21 mouse cellular contexts compared by ENCODE assay signal in genomic region chr13:110054538-110054937, GRCm38 (mm10).
DNase-seq lines count a peak whose midpoint lies in the region; ATAC-seq and TF ChIP-seq lines count a peak whose summit lies in the region.
"Had no signal": no experiment of that assay in that cellular context is flagged by ENCODE, and none has a peak within 500 bp of the region (broad histone marks: within the 10 kb centered on the region; RNA-seq: fewer than 3 reads in every experiment).

No protein-coding gene starts in this region.

- H3K4me3 ChIP-seq in embryonic facial prominence, embryonic 14.5 days (ENCODE audit: low read depth, low read length): no peak overlapping the region
- H3K4me3 ChIP-seq in embryonic facial prominence, embryonic 10.5 days: no peak overlapping the region
- H3K4me3 ChIP-seq in midbrain, embryonic 14.5 days (replicated peaks; ENCODE audit: low read depth, low read length): no peak overlapping the region
- no peak overlapping the region for H3K4me3 ChIP-seq in midbrain, postnatal 0 days (ENCODE audit: low read depth, low read length)
- H3K4me3 ChIP-seq: embryonic facial prominence, embryonic 15.5 days; erythroblast, embryonic 14.5 days; forebrain, embryonic 10.5 days; heart, embryonic 12.5 days; hindbrain, embryonic 10.5 days had no signal

- H3K27ac ChIP-seq in embryonic facial prominence, embryonic 14.5 days (replicated peaks; ENCODE audit: low read depth, low read length): no peak overlapping the region
- H3K27ac ChIP-seq in embryonic facial prominence, embryonic 10.5 days (replicated peaks): no peak overlapping the region
- 0 out of 2 replicates have a peak overlapping the region, but pooled peaks have one; percentile 37 for H3K27ac ChIP-seq in midbrain, embryonic 14.5 days (replicated peaks; ENCODE audit: low read depth, low read length)
- H3K27ac ChIP-seq in midbrain, postnatal 0 days (ENCODE audit: low read depth, low read length): no peak overlapping the region
- H3K27ac ChIP-seq: embryonic facial prominence, embryonic 15.5 days; forebrain, embryonic 10.5 days; hindbrain, embryonic 10.5 days; hindbrain, embryonic 14.5 days had no signal

- no peaks in the 10 kb centered on the region for H3K36me3 ChIP-seq in embryonic facial prominence, embryonic 14.5 days (ENCODE audit: control insufficient read depth, insufficient read depth, low read length)
- H3K36me3 ChIP-seq in embryonic facial prominence, embryonic 10.5 days (replicated peaks): no peaks in the 10 kb centered on the region
- H3K36me3 ChIP-seq in midbrain, embryonic 14.5 days (ENCODE audit: control insufficient read depth, insufficient read depth, low read length): no peaks in the 10 kb centered on the region
- H3K36me3 ChIP-seq in midbrain, postnatal 0 days (ENCODE audit: insufficient read depth, low read length): no peaks in the 10 kb centered on the region
- H3K36me3 ChIP-seq: embryonic facial prominence, embryonic 15.5 days; forebrain, embryonic 10.5 days; heart, embryonic 12.5 days; hindbrain, embryonic 10.5 days had no signal

- 47% methylated on average over 8 of the region's 8 CpGs for WGBS in embryonic facial prominence, embryonic 14.5 days
- WGBS in embryonic facial prominence, embryonic 10.5 days: 59% methylated on average over 8 of the region's 8 CpGs
- 43% methylated on average over 8 of the region's 8 CpGs for WGBS in midbrain, embryonic 14.5 days
- 45% methylated on average over 8 of the region's 8 CpGs for WGBS in midbrain, postnatal 0 days

- TF ChIP-seq CTCF in midbrain, postnatal 0 days (IDR thresholded peaks at IDR 0.05): no peak

- ATAC-seq in embryonic facial prominence, embryonic 14.5 days (ENCODE audit: low read depth): no peak
- no peak for ATAC-seq in midbrain, embryonic 14.5 days (ENCODE audit: low FRiP score, low TSS enrichment)
- no peak for ATAC-seq in midbrain, postnatal 0 days (ENCODE audit: low FRiP score)
- peak; percentile 99 for ATAC-seq in granulocyte monocyte progenitor cell, adult 5-6 weeks (replicated peaks; ENCODE audit: poor library complexity, severe bottlenecking)
- ATAC-seq: forebrain, embryonic 14.5 days; inflammation-experienced regulatory T-cells, adult 6 months had no signal

- H3K9me3 ChIP-seq in embryonic facial prominence, embryonic 14.5 days (ENCODE audit: control insufficient read depth, low read length): no peaks in the 10 kb centered on the region
- H3K9me3 ChIP-seq in embryonic facial prominence, embryonic 10.5 days: no peaks in the 10 kb centered on the region
- H3K9me3 ChIP-seq in midbrain, embryonic 14.5 days (ENCODE audit: control insufficient read depth, low read length): no peaks in the 10 kb centered on the region
- H3K9me3 ChIP-seq in midbrain, postnatal 0 days (ENCODE audit: low read length): no peaks in the 10 kb centered on the region
- H3K9me3 ChIP-seq: embryonic facial prominence, embryonic 15.5 days; forebrain, embryonic 10.5 days; heart, embryonic 12.5 days; hindbrain, embryonic 10.5 days had no signal

- H3K27me3 ChIP-seq in embryonic facial prominence, embryonic 14.5 days (replicated peaks; ENCODE audit: control insufficient read depth, insufficient read depth, low read length): no peaks in the 10 kb centered on the region
- H3K27me3 ChIP-seq in embryonic facial prominence, embryonic 10.5 days (replicated peaks; ENCODE audit: low read depth, poor library complexity, severe bottlenecking): no peaks in the 10 kb centered on the region
- no peaks in the 10 kb centered on the region for H3K27me3 ChIP-seq in midbrain, embryonic 14.5 days (ENCODE audit: control insufficient read depth, insufficient read depth, low read length)
- H3K27me3 ChIP-seq in midbrain, postnatal 0 days (ENCODE audit: insufficient read depth, low read length): no peaks in the 10 kb centered on the region
- H3K27me3 ChIP-seq: embryonic facial prominence, embryonic 15.5 days; heart, embryonic 12.5 days had no signal

- H3K4me2 ChIP-seq in embryonic facial prominence, embryonic 14.5 days (ENCODE audit: low read depth, low read length): no peak overlapping the region
- no peak overlapping the region for H3K4me2 ChIP-seq in midbrain, embryonic 14.5 days (ENCODE audit: low read length)
- H3K4me2 ChIP-seq in midbrain, postnatal 0 days (ENCODE audit: low read depth, low read length, poor library complexity, severe bottlenecking): no peak overlapping the region
- H3K4me2 ChIP-seq: embryonic facial prominence, embryonic 15.5 days; heart, embryonic 12.5 days; hindbrain, embryonic 14.5 days had no signal

- H3K4me1 ChIP-seq in embryonic facial prominence, embryonic 14.5 days (ENCODE audit: control insufficient read depth, insufficient read depth, low read length): no peaks in the 10 kb centered on the region
- no peaks in the 10 kb centered on the region for H3K4me1 ChIP-seq in embryonic facial prominence, embryonic 10.5 days
- no peaks in the 10 kb centered on the region for H3K4me1 ChIP-seq in midbrain, embryonic 14.5 days (ENCODE audit: control insufficient read depth, insufficient read depth, low read length)
- H3K4me1 ChIP-seq in midbrain, postnatal 0 days (ENCODE audit: insufficient read depth, low read length): no peaks in the 10 kb centered on the region
- H3K4me1 ChIP-seq: embryonic facial prominence, embryonic 15.5 days; heart, embryonic 12.5 days; hindbrain, embryonic 10.5 days had no signal

- no peak overlapping the region for H3K9ac ChIP-seq in embryonic facial prominence, embryonic 14.5 days (ENCODE audit: low read depth, low read length)
- no peak overlapping the region for H3K9ac ChIP-seq in midbrain, embryonic 14.5 days (replicated peaks; ENCODE audit: low read length)
- no peak overlapping the region for H3K9ac ChIP-seq in midbrain, postnatal 0 days (replicated peaks; ENCODE audit: low read length, poor library complexity, severe bottlenecking)
- H3K9ac ChIP-seq: embryonic facial prominence, embryonic 15.5 days; heart, embryonic 12.5 days; hindbrain, embryonic 14.5 days had no signal

- peak; percentile 54 for DNase-seq in embryonic facial prominence, embryonic 14.5 days (ENCODE audit: low spot score)
- DNase-seq in embryonic facial prominence, embryonic 10.5 days (ENCODE audit: low spot score): no peak
- DNase-seq in midbrain, embryonic 14.5 days: no peak
- no peak for DNase-seq in midbrain, postnatal 0 days (ENCODE audit: low spot score)
- DNase-seq in layer of hippocampus, postnatal 14 days (ENCODE audit: low spot score in 2 of 2): no peak
- no peak for DNase-seq in kidney, postnatal 36 days
- DNase-seq in urinary bladder, adult 18-20 months (ENCODE audit: low spot score in 2 of 2): no peak
- DNase-seq: adrenal gland, postnatal 10 days; cerebellum, adult 11 months; cerebellum, adult 8-10 months; cerebellum, postnatal 14 days; gastrocnemius, postnatal 36 days had no signal
